Mouse (Mus musculus) midbrain, embryonic 15.5 days (tissue): ENCODE data around the gene Aldh1b1. TPM values are rescaled to one million over a fixed set of nuclear protein-coding genes. Genes with fewer than 3 reads are reported as not detected.
A peak's percentile ranks its signal among the peaks of the same experiment; 100 is the strongest.

Source experiments
- ATAC-seq: fragments of 200-750 bp; cut with Nextera tagmentation; replicated peaks from 2 replicates; pipeline ENCODE4 v1.8.0; 2017; ENCODE audit warnings: moderate TSS enrichment
- H3K27ac ChIP-seq: fragments of 300-500 bp; sonication (generic); 2 replicates; pipeline ENCODE4 v1.5.1; 2015; ENCODE audit warnings: mild to moderate bottlenecking, inconsistent platforms
- H3K27me3 ChIP-seq: fragments of 300-500 bp; sonication (generic); replicated peaks from 2 replicates; pipeline ENCODE4 v1.6.1; 2015; ENCODE audit warnings: inconsistent platforms
- H3K36me3 ChIP-seq: fragments of 300-500 bp; sonication (generic); replicated peaks from 2 replicates; pipeline ENCODE4 v1.6.1; 2015; ENCODE audit warnings: inconsistent platforms
- H3K4me1 ChIP-seq: fragments of 300-500 bp; sonication (generic); 2 replicates; pipeline ENCODE4 v1.6.1; 2015; ENCODE audit warnings: inconsistent platforms
- H3K4me2 ChIP-seq: fragments of 300-500 bp; sonication (generic); 2 replicates; pipeline ENCODE4 v1.6.1; 2015; ENCODE audit warnings: inconsistent platforms, mild to moderate bottlenecking, moderate library complexity
- H3K4me3 ChIP-seq: fragments of 300-500 bp; sonication (generic); 2 replicates; pipeline ENCODE4 v1.5.1; 2015; ENCODE audit warnings: mild to moderate bottlenecking, inconsistent platforms
- H3K9ac ChIP-seq: fragments of 300-500 bp; sonication (generic); 2 replicates; pipeline ENCODE4 v1.6.1; 2015; ENCODE audit warnings: mild to moderate bottlenecking, inconsistent platforms
- H3K9me3 ChIP-seq: fragments of 300-500 bp; sonication (generic); 2 replicates; pipeline ENCODE4 v1.6.1; 2016; ENCODE audit warnings: inconsistent platforms
- WGBS: fragments of 180-500 bp; shearing (Covaris S2); methylation state at CpG from one replicate; pipeline ENCODE4 v1.1.7; 2015; ENCODE audit warnings: mixed read lengths; 5-methylcytosine and 5-hydroxymethylcytosine counted together
- polyA plus RNA-seq: library from polyadenylated mRNA; unstranded; fragments of >200 nt; fragmentation: Nextera tagmentation; extraction: Ambion mirVana; gene quantifications from 2 replicates; pipeline ENCODE4 v1.2.1, GENCODE M21; 2015

Aldh1b1 gene
- polyA plus RNA-seq, 1 experiment from 2014 or later, result 23.3 TPM

- Histone ChIP-seq H3K4me2 (no peak overlapping the region), H3K9ac (no peak overlapping the region), H3K27ac (no peak overlapping the region), H3K4me1 (peaks cover 31% of the 10 kb centered on the region), H3K27me3 (no peaks in the 10 kb centered on the region), H3K9me3 (no peaks in the 10 kb centered on the region), H3K36me3 (no peaks in the 10 kb centered on the region), H3K4me3 (no peak overlapping the region)
- no peak for ATAC-seq
- WGBS, result 42% methylated on average over 5 of the region's 5 CpGs
Measured at GRCm38 (mm10) chr4:45833461-45833860, 34.6 kb downstream of the Aldh1b1 start.

GRCm38 (mm10) chr4:45844355-45844754, 45.5 kb downstream of the Aldh1b1 start:
- Histone ChIP-seq H3K4me3 (no peak overlapping the region), H3K27ac (no peak overlapping the region), H3K4me2 (no peak overlapping the region), H3K4me1 (no peaks in the 10 kb centered on the region), H3K36me3 (no peaks in the 10 kb centered on the region), H3K9ac (no peak overlapping the region), H3K9me3 (no peaks in the 10 kb centered on the region), H3K27me3 (no peaks in the 10 kb centered on the region)
- 0 out of 2 replicates have a peak, but pooled peaks have one; percentile 20 for ATAC-seq
- WGBS, result 42% methylated on average over 14 of the region's 14 CpGs

- H3K9me3 ChIP-seq, result no peaks in the 10 kb centered on the region
- no peak overlapping the region for H3K4me2 ChIP-seq
- H3K36me3 ChIP-seq, result no peaks in the 10 kb centered on the region
- ATAC-seq, result no peak
- no peak overlapping the region for H3K4me3 ChIP-seq
- WGBS, result 93% methylated on average over 2 of the region's 2 CpGs
- no peaks in the 10 kb centered on the region for H3K4me1 ChIP-seq
- H3K9ac ChIP-seq, result no peak overlapping the region
- no peak overlapping the region for H3K27ac ChIP-seq
- H3K27me3 ChIP-seq, result no peaks in the 10 kb centered on the region
Measured at GRCm38 (mm10) chr4:45846263-45846662, 47.4 kb downstream of the Aldh1b1 start.

GRCm38 (mm10) chr4:45848109-45848824, 49.4 kb downstream of the Aldh1b1 start, which contains the start of gene Stra6l:
Stra6l (plus strand) TSS chr4:45848664.
- Histone ChIP-seq H3K27ac (no peak within 1 kb of the TSS), H3K4me3 (no peak within 1 kb of the TSS), H3K4me2 (no peak within 1 kb of the TSS), H3K27me3 (peaks cover 1% of the 10 kb centered on the region; the same call in 1 of the 2 replicates), H3K9me3 (no peaks in the 10 kb centered on the region), H3K9ac (no peak within 1 kb of the TSS), H3K4me1 (no peaks in the 10 kb centered on the region), H3K36me3 (no peaks in the 10 kb centered on the region)
- ATAC-seq, result no peak
- 73% methylated on average over 10 of the region's 10 CpGs for WGBS

- WGBS, result 53% methylated on average over 10 of the region's 10 CpGs
- Histone ChIP-seq H3K36me3 (no peaks in the 10 kb centered on the region), H3K4me2 (no peak overlapping the region), H3K9ac (no peak overlapping the region), H3K27me3 (peaks cover 4% of the 10 kb centered on the region; the same call in 1 of the 2 replicates), H3K4me1 (no peaks in the 10 kb centered on the region), H3K27ac (no peak overlapping the region), H3K4me3 (no peak overlapping the region), H3K9me3 (no peaks in the 10 kb centered on the region)
- ATAC-seq, result no peak
Measured at GRCm38 (mm10) chr4:45848825-45849156, 50.0 kb downstream of the Aldh1b1 start.

GRCm38 (mm10) chr4:45849419-45849818, 50.6 kb downstream of the Aldh1b1 start:
- H3K9me3 ChIP-seq, result no peaks in the 10 kb centered on the region
- ATAC-seq, result no peak
- H3K36me3 ChIP-seq, result no peaks in the 10 kb centered on the region
- H3K4me2 ChIP-seq, result no peak overlapping the region
- H3K27me3 ChIP-seq, result peaks cover 4% of the 10 kb centered on the region; the same call in 1 of the 2 replicates
- WGBS, result 33% methylated on average over 1 of the region's 1 CpGs
- H3K27ac ChIP-seq, result no peak overlapping the region
- no peak overlapping the region for H3K4me3 ChIP-seq
- H3K9ac ChIP-seq, result no peak overlapping the region
- no peaks in the 10 kb centered on the region for H3K4me1 ChIP-seq

GRCm38 (mm10) chr4:45851640-45852051, 52.8 kb downstream of the Aldh1b1 start:
- Histone ChIP-seq H3K27me3 (peaks cover 9% of the 10 kb centered on the region), H3K9me3 (no peaks in the 10 kb centered on the region), H3K27ac (no peak overlapping the region), H3K36me3 (no peaks in the 10 kb centered on the region), H3K4me3 (no peak overlapping the region), H3K4me1 (no peaks in the 10 kb centered on the region), H3K4me2 (no peak overlapping the region), H3K9ac (no peak overlapping the region)
- 51% methylated on average over 3 of the region's 3 CpGs for WGBS
- ATAC-seq, result no peak

GRCm38 (mm10) chr4:45853496-45854246, 54.8 kb downstream of the Aldh1b1 start:
- H3K4me2 ChIP-seq, result no peak overlapping the region
- no peaks in the 10 kb centered on the region for H3K36me3 ChIP-seq
- peaks cover 9% of the 10 kb centered on the region for H3K27me3 ChIP-seq
- no peak overlapping the region for H3K27ac ChIP-seq
- no peaks in the 10 kb centered on the region for H3K4me1 ChIP-seq
- no peak overlapping the region for H3K9ac ChIP-seq
- H3K9me3 ChIP-seq, result no peaks in the 10 kb centered on the region
- 79% methylated on average over 15 of the region's 15 CpGs for WGBS
- H3K4me3 ChIP-seq, result no peak overlapping the region
- ATAC-seq, result no peak

Other genes starting within 250 kb of the Aldh1b1 start
- gene Igfbpl1, start 27.9 kb downstream of the Aldh1b1 start, polyA plus RNA-seq, result 57.0 and 65.1 TPM in 2 replicates
- 1.0 and 1.1 TPM in 2 replicates for gene Stra6l, start 49.6 kb downstream of the Aldh1b1 start, polyA plus RNA-seq
- 0.39 and 0.43 TPM in 2 replicates for gene Ccdc180, start 91.3 kb downstream of the Aldh1b1 start, polyA plus RNA-seq
- 24.4 and 24.5 TPM in 2 replicates for gene Tdrd7, start 166.3 kb downstream of the Aldh1b1 start, polyA plus RNA-seq
- gene Tmod1, start 239.9 kb downstream of the Aldh1b1 start, polyA plus RNA-seq, result 0.65 and 0.83 TPM in 2 replicates